Mouse (Mus musculus): ENCODE measurements around the gene Cntn5.

- TF ChIP-seq CTCF (IDR thresholded peaks at IDR 0.05; ENCODE audit: extremely low read depth, insufficient read depth, insufficient read length, insufficient replicate concordance) (no peak), POLR2A (IDR thresholded peaks at IDR 0.05; ENCODE audit: low read depth, low read length) (no peak)
These were observed 955.2 kb downstream of the Cntn5 start for GRCm38 (mm10) chr9:9949346-9949745.

All from spleen, adult 2 months (tissue).